Mouse (Mus musculus): ENCODE measurements around the gene Hmg20b.

GRCm38 (mm10) chr10:81321436-81321835, 28.8 kb downstream of the Hmg20b start:
- no peak for TF ChIP-seq CTCF (IDR thresholded peaks at IDR 0.05; ENCODE audit: borderline replicate concordance, extremely low read depth, insufficient read depth, insufficient read length)
- TF ChIP-seq POLR2A (IDR thresholded peaks at IDR 0.05; ENCODE audit: borderline replicate concordance, extremely low read depth, insufficient read depth, insufficient read length, poor library complexity, severe bottlenecking) = no peak

Measured in brain, embryonic 14.5 days (tissue).